Comparison of ENCODE assay signal across 18 mouse cellular contexts in genomic region chr1:43178378-43178777, GRCm38 (mm10). TPM values are rescaled to one million over a fixed set of nuclear protein-coding genes. Genes with fewer than 3 reads are reported as not detected.
DNase-seq lines count a peak whose midpoint lies in the region; ATAC-seq and TF ChIP-seq lines count a peak whose summit lies in the region.
"Had no signal": no experiment of that assay in that cellular context is flagged by ENCODE, and none has a peak within 500 bp of the region (broad histone marks: within the 10 kb centered on the region; RNA-seq: fewer than 3 reads in every experiment).

No protein-coding gene starts in this region.

- WGBS in heart, postnatal 0 days, result 63% methylated on average over 6 of the region's 6 CpGs

- no peak overlapping the region for H3K9ac ChIP-seq in heart, postnatal 0 days (replicated peaks; ENCODE audit: low read depth, low read length)
- H3K9ac ChIP-seq: embryonic facial prominence, embryonic 13.5 days; limb, embryonic 15.5 days had no signal

- H3K4me2 ChIP-seq in heart, postnatal 0 days (ENCODE audit: low read depth, low read length), result no peak overlapping the region
- H3K4me2 ChIP-seq: embryonic facial prominence, embryonic 13.5 days; heart, embryonic 11.5 days; limb, embryonic 15.5 days had no signal

- no peak for TF ChIP-seq CTCF in heart, postnatal 0 days (IDR thresholded peaks at IDR 0.05; ENCODE audit: low read depth)
- no peak for TF ChIP-seq CTCF in left cerebral cortex, adult 2 months (IDR thresholded peaks at IDR 0.05)

- peaks cover 27% of the 10 kb centered on the region for H3K36me3 ChIP-seq in heart, postnatal 0 days (replicated peaks; ENCODE audit: control insufficient read depth, insufficient read depth, low read length)
- H3K36me3 ChIP-seq: embryonic facial prominence, embryonic 13.5 days; hindbrain, embryonic 10.5 days; limb, embryonic 15.5 days had no signal

- peaks cover 44% of the 10 kb centered on the region for H3K4me1 ChIP-seq in heart, postnatal 0 days (ENCODE audit: control insufficient read depth, insufficient read depth)
- H3K4me1 ChIP-seq: hindbrain, embryonic 10.5 days; limb, embryonic 15.5 days had no signal

- H3K4me3 ChIP-seq in heart, postnatal 0 days (ENCODE audit: low read depth, low read length), result no peak overlapping the region
- H3K4me3 ChIP-seq in left cerebral cortex, adult 2 months, result no peak overlapping the region
- H3K4me3 ChIP-seq: embryonic facial prominence, embryonic 13.5 days; hindbrain, embryonic 10.5 days; limb, embryonic 15.5 days had no signal

- no peaks in the 10 kb centered on the region for H3K9me3 ChIP-seq in heart, postnatal 0 days (replicated peaks; ENCODE audit: control insufficient read depth, low read length)
- H3K9me3 ChIP-seq: embryonic facial prominence, embryonic 13.5 days; hindbrain, embryonic 10.5 days; limb, embryonic 15.5 days had no signal

- no peak for TF ChIP-seq EP300 in heart, postnatal 0 days (IDR thresholded peaks at IDR 0.05; ENCODE audit: low read depth)

- H3K27me3 ChIP-seq in heart, postnatal 0 days (ENCODE audit: control insufficient read depth, insufficient read depth, low read length), result no peaks in the 10 kb centered on the region
- H3K27me3 ChIP-seq: embryonic facial prominence, embryonic 13.5 days; limb, embryonic 15.5 days had no signal

- no peak for DNase-seq in heart, postnatal 0 days (ENCODE audit: low spot score)
- DNase-seq in heart, postnatal 14 days, result no peak
- no peak for DNase-seq in left cerebral cortex, adult 2 months (ENCODE audit: extremely low spot score in 1 of 2, low spot score in 2 of 2)
- no peak for DNase-seq in left cerebral cortex, adult 11 months (ENCODE audit: low spot score)
- peak; percentile 43 to 65 for DNase-seq in right cerebral cortex, postnatal 36 days (ENCODE audit: low spot score in 2 of 2)
- no peak for DNase-seq in right cerebral cortex, postnatal 10 days (ENCODE audit: low spot score in 2 of 2)
- DNase-seq in telencephalon, adult 2 months (ENCODE audit: low read depth, low spot score), result peak; percentile 76
- DNase-seq in urinary bladder, postnatal 10 days (ENCODE audit: low spot score), result no peak
- DNase-seq: adrenal gland, postnatal 36 days; cerebellum, adult 8-10 months; gastrocnemius, postnatal 25 days; kidney, postnatal 36 days; midbrain, embryonic 14.5 days; thymus, postnatal 14 days had no signal

- peak overlapping the region; percentile 22; the same call in 1 of the 2 replicates for H3K27ac ChIP-seq in heart, postnatal 0 days (ENCODE audit: low read depth)
- H3K27ac ChIP-seq in left cerebral cortex, adult 2 months, result peak overlapping the region; percentile 77
- H3K27ac ChIP-seq: embryonic facial prominence, embryonic 13.5 days; hindbrain, embryonic 10.5 days; limb, embryonic 15.5 days had no signal

- intact Hi-C loops in heart, postnatal 14 days (cut with DNase I), result no loop called here
- intact Hi-C loops in left cerebral cortex, adult 2 months (cut with DNase I), result loop anchor here (2.0 to 5.0 kb wide), 2 partner anchors 39 to 42 kb away; no protein-coding TSS in a partner anchor

- ATAC-seq in heart, postnatal 0 days (ENCODE audit: insufficient read depth, low read depth), result no peak

RNA-seq across cellular contexts. Expression of gene Fhl2, which starts 18.4 kb away (rescaled TPM):
- total RNA-seq in heart, postnatal 0 days (2014; rRNA removed; ENCODE audit: low replicate concordance), result 2,555 and 2,942 TPM in 2 replicates
- polyA plus RNA-seq in heart, postnatal 0 days (2015; fragmentation: Nextera tagmentation; extraction: Ambion mirVana), result 974 and 1,129 TPM in 2 replicates
- total RNA-seq in heart, postnatal 14 days (2021), result 1,000 to 10,000 TPM; 1,735 to 2,031 TPM
- total RNA-seq in left cerebral cortex, adult 2 months (2021), result 10 to 100 TPM; 56.3 to 62.8 TPM

Comparison
In these comparisons a context has a peak if more than half of its experiments do, and no peak if none do; other contexts are left out.
1. DNase-seq: peak in right cerebral cortex, postnatal 36 days (2 of 2) and telencephalon, adult 2 months (single experiment); none in heart, postnatal 0 days (single experiment), heart, postnatal 14 days (0 of 2), left cerebral cortex, adult 2 months (0 of 2), left cerebral cortex, adult 11 months (single experiment), right cerebral cortex, postnatal 10 days (0 of 2) and urinary bladder, postnatal 10 days (single experiment).
2. RNA of gene Fhl2, which starts 18.4 kb away (total RNA-seq): 2,555 to 2,942 TPM in heart, postnatal 0 days and 1,735 to 2,031 TPM in heart, postnatal 14 days; 56.3 to 62.8 TPM in left cerebral cortex, adult 2 months; every median in the first group is over 10 times any median in the second.